Mouse (Mus musculus) adrenal gland, adult 8-10 months (tissue): ENCODE measurements at regions not wholly inside any gene's neighbourhood (a gene's known extent, or its start where the extent isn't known, plus 50 kb on each side); places are given as distances from the start of the nearest gene placed in this dataset.

Experiments
- DNase-seq: peaks from one replicate; pipeline ENCODE4 v3.0.0; 2022

DNA sequence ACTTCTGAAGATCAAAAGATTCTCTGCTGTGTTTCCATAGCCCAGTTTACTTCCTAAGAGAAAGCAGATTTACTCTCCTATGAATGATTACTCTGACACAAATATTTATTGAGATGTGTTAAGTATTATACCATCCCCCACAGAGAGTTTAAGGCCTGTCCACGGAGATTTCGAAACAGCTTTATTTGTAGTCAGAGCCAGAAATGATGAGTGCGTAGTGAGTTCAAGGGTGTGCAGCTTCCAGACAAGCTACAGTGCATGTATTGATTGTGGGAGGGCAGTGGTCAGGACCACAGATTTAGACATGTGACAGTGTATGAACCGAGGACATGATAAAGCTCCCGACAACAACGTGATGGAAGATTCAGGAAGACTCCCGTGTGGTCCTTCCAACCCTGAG, 126.8 kb downstream of the Hlx start:
- no peak for DNase-seq

DNA sequence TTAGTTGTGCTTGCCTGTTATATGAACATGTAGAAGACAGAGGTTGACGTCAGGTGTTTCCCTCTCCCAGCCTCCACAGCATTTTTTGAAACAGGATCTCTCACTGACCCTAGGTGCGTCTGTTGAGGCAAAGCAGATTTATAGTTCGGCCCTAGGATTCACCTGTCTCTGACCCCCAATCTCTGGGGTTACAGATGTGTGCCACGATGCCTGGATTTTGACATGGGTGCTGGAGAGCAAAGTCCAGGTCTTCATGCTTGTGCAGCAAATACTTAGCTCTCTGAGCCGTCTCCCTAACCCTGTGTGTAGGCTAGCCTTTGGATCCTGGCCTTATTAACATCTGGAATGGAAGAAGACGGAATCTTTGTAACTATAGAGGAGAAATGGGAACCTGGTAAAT, 129.3 kb downstream of the Hlx start:
- DNase-seq, result no peak

DNA sequence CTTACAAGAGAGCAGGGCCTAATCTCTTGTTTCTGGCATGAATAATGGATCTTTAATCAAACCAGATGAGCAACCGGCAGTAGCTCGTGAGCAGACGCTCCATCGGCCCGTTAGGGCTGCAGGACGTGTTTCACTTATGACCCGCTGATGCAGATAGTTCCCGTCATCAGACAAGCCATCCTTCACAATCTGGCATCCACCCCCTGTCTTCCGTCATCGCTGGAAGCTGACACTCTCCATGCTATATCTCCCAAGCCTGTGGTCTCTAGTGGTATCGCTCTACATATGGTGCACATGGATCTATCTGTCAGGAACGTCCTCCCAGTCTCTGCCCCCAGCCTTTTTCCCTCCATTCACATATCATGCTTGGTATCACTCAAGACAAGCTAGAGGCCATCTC, 137.0 kb downstream of the Hlx start:
- DNase-seq, result no peak

DNA sequence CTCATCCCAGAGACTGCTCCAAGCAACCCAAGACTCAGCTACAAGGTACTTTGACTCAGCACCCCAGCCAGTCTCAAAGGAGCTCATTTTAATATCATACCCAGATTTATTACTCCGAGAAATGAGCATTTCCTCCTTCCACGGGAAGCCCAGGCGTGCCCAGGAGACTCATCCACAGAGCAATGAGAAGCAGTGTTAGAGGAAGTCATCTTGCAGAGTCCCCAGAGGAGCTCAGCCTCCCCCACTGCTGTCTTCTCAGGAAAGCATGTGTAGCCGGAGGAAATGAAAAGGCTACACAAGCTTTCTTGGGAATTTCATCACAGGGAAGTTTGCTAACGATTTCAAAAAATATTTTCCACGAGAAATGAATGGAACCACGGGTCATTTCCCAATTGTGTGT, 141.8 kb downstream of the Hlx start:
- DNase-seq, result no peak

DNA sequence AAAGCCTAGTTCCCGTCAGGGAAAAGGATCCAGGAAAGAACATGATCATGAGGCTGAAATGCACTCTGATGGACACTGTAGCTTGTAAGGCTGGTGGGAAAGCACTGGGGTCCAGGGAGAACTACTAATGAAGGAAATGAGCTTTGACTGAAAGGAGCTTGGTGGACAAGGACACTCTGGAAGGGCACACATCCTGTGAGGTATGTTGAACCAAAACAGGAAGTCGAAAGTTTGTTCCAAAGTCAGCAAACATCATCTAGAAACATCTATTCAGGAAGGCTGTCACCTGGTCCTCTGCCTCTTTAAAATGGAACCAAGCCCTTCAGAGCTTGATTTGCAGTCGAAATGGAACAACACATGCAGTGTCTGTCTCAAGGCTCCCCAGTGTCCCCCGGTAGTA, 143.1 kb downstream of the Hlx start:
- DNase-seq, result no peak

DNA sequence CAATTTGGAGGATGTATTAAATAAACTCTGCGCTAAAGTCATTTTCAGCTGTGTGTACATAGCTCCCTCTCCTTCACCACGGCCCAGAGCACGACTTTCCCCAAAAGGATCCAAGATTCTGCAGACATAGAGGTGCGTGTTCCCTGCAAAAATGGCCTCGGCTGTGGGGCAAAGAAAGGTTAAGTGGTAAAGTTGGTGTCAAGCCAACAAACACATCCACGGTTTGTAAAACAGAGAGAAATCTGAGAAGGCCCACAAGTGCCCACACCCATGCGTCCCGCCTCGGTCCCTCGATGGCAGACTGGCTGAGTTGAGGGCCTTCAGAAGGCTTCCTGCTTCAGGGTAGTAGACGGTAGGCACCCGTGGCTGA, 147.9 kb downstream of the Hlx start:
- no peak for DNase-seq

DNA sequence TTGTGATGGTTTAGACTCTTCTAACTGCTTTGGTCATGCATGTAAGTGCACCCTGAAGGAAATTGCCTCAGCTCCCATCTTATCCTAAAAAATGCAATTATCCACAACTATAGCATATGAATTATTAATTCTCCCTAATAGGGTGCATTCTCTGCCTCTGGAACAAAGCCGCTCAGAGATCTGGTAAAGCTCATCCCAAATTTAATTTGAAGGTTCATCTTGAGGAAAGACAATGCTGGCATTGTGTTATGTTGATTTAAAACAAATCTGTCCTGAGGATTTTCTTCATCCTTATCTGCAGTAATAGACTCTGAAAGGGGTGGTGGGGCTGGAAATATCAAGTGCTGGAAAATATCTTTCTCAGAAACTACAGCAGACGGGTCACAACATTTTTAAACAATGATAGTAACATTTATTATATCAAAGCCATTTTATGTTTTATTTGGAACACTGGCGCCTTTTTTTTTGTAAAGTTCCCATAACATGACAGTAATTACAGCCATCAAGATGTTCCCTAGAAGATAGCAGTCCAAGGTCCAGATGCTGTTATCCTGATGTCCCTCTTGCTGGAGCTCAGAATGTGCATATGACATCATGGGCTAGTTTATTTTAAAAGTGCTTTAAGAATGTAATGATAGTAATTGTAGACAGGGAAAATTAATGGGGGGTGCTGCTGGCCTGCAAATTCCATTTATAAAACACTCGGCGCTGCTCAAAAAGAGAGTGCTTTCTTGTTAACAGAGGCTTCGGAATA, 148.5 kb downstream of the Hlx start:
- no peak for DNase-seq

DNA sequence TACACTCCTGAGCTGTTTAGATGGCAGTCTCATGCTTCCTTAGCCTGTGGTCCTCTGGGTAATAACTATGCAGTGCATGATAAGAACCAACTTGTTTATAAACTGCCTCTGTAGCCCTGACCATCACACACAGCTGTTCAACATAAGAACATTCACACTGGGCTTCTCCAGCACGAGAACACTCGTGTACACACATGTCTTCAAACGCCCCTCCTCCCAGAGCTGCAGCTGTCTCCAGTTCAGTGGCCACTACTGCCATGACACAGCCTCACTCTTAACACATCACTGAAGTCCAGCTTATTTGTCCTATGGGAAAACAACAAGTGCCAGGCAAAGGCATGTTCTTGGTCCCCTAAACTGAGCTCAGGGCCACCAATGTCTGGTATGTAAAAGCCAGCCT, 152.9 kb downstream of the Hlx start:
- no peak for DNase-seq

DNA sequence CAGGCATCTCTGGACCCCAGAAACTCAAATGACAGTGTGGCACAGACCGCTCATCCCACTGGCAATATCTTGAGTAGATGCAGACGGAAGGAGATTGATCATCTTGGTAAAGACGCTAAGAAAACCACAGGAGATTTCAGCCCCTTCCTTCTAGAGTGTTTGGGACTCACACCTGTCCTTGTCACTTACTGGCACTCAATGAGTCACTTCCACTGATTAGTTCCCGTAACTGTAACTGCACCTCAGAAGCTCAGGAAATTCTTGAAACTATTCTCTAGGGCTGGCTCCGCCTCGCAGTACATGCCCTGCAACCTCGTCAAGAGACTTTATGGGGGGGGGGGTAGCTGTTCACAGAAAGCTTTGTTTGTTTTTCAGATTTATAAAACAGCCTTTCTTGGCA, 155.9 kb downstream of the Hlx start:
- DNase-seq, result no peak

DNA sequence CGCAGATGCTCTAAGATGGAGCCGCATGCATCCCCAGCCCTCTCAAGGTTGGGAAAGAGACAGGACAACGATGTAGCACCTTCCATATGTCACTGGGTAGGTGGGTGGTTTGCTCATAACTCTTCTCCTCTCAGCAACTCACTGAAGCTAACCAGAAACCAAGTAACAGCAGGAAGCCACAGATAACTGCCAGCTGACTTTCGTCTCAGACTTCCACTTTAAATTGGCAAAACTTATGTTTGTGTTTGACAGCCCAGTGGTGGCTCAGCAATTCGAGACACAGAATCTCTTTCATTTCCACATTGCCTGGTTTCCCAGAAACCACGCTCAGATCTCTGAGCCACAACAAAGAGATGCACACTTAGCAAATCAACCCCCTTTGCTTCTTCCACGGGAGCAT, 159.1 kb downstream of the Hlx start:
- no peak for DNase-seq

DNA sequence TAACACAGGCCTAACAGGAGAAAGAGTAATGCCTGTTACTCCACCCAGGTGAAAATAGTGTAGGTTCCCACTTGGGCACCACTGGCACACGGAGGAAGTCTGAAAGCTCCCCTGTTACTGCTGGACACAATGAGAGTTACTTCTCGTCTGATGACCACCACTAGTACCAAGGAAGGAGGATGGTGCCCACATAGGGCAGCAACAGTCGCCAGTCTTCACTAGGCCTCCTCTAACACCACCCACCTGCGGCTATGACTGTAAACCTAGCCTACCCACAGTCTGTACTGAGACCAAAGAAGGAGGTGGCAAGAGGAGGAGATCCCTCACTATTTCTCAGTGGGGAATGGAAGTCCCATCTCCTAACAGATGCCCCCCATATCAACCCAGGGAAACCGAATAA, 161.7 kb downstream of the Hlx start:
- no peak for DNase-seq

DNA sequence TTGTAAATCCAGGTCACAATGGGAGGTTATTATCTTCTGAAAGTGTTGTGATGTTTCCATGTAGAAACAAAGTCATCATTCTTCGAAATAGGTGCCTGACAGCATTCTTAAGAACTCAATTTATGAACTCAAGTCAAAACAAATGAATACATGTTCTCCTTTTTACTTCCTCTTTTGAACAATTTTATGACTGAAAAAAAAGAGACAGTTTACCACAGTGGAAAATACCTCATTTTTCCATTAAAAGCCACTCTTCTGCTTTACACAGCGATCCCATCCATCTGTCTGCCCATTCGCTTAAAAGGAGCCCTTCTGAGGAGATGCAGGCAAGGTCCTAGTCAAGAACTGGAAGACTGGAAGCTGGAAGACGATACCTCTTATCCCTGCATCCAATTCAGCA, 169.5 kb downstream of the Hlx start:
- no peak for DNase-seq

DNA sequence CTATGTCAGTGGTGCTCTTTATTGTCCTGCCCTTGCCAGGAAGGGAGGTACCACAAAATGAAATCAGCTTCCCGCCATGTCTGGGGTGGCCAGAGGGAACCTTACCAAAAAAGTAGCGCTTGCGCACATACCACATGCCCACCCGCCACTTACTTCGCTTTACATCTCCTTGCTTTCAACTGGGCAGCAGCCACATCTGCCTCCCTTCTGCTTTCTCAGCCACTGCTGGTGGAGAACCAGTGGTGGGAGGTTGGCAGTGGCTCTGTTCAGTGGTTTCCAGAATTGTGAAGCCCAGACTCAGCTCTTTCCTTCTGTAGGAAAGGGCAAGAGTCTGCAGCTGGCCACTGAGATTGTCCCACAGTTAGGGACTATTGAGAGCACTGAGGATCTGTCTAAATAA, 170.2 kb downstream of the Hlx start:
- no peak for DNase-seq

DNA sequence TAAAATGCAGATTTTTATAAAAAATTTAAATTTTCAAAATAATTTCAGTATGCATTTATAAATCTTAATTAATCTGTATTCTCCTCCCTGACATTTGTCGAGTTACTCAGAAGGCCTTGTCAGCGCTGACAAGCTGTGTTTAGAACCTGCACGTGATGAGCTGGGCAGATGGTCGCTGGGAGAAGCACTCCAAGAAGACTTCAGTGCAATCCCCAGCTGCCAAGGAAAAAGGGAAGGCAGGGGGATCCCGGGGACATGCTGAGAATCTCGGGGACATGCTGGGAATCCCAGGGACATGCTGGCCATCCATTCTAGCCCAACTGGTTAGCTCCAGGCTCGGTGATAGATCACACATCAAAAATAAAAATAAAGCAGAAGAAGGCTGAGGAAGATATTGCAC, 172.9 kb downstream of the Hlx start:
- DNase-seq, result no peak

DNA sequence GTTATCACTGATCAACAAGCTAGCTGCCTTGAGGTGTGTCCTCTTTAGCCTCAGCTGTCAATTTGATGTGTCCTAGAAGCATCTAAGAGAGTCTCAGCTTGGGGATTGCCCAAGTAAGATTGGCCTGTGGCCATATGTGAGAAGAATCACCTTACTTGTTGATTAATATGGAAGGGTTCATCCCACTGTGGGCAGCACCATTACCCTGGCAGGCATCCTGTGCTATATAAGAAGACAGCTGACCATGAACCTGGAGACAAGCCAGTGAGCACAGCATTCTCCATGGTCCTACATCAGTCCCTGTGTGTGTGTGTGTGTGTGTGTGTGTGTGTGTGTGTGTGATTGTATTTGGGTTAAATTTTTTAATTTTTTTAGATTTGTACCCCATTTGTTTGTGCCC, 178.6 kb downstream of the Hlx start:
- no peak for DNase-seq

DNA sequence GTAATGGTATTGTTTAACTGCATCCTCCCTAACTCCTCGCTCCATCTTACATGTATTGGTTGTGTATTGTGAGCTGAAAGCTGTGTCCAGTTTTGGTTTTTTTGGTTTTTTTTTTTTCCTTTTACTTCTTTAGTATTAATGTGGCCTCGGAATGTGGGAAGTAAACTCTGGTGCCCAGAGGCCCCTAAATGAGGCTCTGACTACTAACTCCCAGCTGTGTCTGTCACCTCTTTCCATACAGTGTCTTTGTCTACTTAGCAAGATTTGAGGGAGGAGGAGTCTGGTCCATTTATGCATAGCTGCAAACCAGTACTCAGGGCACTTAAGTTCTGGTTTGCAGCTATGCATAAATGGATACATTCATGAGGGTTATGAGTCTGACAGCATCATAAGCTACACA, 181.9 kb downstream of the Hlx start:
- DNase-seq, result no peak

DNA sequence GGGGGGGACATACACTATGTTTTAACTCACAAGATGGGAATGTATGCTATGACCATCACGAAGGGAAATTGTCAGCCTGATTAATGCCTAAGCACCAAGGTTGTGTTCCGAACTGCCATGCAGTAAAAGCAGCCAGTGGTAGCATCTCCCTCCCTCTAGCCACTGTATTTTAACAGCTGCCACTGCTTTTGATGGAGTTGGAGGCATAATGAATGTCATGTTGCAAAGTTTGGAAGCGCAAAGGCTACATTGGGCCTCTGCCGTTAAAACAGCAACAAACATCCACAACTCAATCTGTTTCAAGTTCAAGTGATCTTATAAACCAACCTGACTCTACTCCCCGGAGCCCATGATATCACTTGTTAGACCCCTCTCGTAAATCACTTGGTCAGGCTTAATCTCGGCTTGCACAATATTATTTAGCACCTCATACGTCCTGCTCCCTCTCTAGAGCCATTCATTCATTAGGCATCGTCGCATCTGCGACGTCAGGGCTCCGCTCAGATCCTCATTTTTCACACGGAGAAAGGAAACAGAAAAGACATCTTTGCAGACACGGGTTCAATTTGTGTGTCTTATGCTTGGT, 184.7 kb downstream of the Hlx start:
- DNase-seq, result no peak

DNA sequence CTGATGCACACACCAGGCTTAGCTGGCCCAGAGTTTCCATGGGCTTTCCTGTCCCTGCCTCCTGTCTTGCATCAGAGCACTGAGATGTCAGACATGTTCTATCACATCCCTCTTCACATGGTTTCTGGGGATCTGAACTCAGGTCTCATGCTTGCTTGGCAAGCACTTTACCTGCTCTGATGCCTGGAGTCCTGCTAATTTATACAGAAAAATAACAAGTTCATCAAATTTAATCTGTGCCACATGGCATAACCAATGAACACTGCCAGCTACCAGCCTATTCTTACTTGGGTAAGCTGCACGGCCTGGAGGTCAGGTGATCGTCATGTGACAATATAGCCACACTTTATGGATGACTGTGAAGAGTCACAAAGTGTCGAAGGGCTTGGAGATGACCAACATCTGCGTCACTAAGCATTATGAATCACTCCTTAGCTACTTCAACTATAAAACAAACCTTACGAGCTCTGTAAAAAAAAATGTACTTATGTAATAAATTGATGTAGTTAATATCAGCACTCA, 186.2 kb downstream of the Hlx start:
- DNase-seq, result no peak

DNA sequence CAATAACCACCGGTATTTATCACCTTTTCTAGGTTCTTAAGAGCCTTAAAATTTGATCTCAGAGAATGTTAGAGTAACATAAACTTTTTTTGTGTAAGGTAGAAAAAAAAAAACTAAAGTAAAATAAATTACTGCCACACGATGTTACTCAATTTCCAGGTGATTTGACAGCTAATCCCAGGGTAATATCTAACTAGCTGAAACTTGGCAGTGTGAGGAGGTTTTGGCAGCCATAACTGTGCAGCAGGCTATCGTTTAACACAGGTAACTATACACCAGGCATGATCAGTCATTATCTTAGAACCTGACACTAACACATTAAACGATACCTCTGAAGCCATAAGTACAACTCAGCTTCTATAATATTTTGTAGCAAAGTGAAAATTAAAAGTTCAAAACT, 187.3 kb downstream of the Hlx start:
- no peak for DNase-seq

DNA sequence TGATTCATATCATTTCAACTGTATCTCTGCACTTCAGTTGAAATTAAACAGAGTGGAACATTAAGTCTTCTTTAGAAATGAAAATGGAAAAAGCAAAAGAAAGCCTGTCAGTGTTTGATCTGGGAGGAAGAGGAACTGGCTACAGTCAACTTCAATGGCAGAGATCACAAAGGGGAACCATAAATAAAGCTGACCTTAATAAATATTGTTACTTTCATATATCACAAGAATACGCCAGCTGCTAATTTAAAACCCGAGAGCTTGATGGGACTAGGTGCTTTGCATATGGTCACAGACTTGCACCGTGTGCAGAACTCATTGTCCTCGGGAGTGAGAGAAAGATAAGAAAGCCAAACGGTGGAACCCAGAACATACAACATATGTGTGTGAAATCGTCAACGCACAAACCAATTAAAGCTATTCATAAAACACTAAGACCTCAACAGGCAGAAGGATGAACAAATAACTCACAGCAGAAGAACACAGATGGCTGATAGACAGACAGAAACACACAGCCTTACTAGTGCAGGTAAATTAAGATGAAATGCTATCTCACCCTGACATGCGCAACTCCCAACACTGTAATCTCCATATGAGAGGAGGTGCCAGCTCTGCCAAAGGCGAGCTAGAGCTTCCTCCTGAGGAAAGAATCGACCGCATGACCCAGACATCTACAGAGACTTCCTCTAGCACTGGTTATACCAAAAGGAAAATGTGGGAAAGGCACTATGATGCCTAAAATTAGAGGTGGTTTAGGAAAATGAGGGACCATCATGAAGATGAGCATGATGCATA, 189.9 kb downstream of the Hlx start:
- DNase-seq, result no peak

DNA sequence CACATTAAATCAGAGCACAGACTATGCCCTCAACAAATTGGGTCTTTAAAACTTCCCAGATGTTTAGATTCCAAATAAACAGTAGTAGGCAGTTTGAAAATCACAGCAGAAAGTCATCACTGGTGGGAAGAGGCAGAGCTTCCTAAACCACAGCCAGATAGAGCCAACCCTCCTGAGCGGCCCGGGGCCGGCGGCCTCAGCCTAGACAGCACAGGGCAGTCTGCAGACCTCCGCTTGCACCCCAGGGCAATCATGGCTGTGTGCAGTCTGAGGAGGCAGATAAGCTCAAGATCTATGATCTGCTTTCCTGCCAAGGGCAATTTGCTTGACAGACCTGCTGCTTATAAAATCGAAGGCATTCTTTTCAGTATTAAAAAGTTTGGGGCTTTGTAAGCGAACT, 192.6 kb downstream of the Hlx start:
- no peak for DNase-seq

DNA sequence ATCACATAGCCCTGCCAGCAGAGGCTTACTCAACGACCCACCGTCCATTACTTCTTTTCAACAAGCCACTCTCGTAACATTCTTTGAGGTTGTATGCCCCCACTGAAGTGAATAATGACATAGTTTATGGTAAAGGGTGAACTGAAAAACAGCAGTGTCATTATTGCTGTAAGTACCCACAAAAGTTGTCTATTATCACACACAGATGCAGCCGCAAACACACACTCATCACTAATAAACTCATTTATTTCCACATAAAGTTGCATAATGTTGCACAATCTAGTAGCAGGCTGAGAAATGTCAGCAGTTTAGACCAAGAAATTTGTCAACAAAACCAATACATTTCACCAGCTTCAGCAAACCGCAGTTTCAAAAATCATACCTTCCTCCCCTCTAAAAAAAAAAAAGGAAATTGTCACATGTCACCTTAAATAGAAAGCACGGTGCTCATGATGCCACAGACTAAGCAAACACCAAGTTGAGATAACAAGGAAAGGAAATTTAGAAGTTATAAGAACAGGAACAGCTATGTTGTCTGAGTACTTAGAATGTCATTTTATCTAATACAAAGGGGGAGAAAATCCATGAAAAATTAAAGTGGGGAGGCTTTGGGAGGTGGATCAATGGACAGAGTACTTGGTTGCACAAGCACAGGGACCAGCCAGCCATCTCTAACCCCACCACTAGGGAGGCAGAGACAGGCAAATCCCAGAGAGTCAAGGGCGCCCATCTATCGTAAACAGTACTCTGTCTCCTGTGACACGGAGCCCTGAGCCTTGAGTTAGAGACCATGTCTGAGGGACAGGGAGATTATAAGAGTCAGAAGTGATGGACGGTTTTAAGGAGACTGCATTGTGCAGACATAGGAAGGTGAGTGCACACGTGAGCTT, 195.9 kb downstream of the Hlx start:
- no peak for DNase-seq

DNA sequence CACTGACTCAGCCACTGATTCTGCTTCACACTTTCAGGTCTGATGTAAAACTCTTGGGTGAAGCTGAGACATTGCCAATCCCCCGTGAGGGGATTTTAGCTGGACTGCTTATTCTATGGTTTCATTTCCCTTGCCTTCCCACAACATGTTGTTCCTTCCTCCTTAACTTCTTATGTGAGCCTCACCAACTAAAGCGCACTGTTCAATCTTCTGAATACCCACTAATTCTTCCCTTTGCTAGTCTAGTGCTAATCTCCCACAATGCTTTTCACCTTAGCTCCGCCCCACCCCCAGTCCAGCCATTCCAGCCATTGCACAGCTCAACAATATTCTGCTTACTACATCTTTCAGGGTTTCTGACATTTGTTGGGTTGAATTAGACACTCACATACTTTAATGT, 196.7 kb downstream of the Hlx start:
- DNase-seq, result no peak
